Mouse (Mus musculus) R1 (cell line): ENCODE measurements around the gene Cxcr4.

Source experiments
- DNase-seq: peaks from one replicate; pipeline ENCODE4 v3.0.0-alpha.2; 2018; ENCODE audit warnings: low read depth, low spot score

Cxcr4 gene

GRCm38 (mm10) chr1:128592211-128592741 lies at the start of gene Cxcr4:
TSS of gene Cxcr4 (minus strand) at chr1:128592293.
- DNase-seq, result peak; percentile 87

GRCm38 (mm10) chr1:128639707-128640107 lies 47.6 kb upstream of the Cxcr4 start:
- no peak for DNase-seq

GRCm38 (mm10) chr1:128637230-128637740 lies 45.2 kb upstream of the Cxcr4 start:
- DNase-seq, result no peak

GRCm38 (mm10) chr1:128636258-128637229 lies 44.5 kb upstream of the Cxcr4 start:
- DNase-seq, result no peak

GRCm38 (mm10) chr1:128633711-128634379 lies 41.8 kb upstream of the Cxcr4 start:
- DNase-seq, result no peak

GRCm38 (mm10) chr1:128632522-128632921 lies 40.4 kb upstream of the Cxcr4 start:
- no peak for DNase-seq

GRCm38 (mm10) chr1:128626144-128626678 lies 34.1 kb upstream of the Cxcr4 start:
- DNase-seq, result no peak

- DNase-seq, result no peak
These were observed 31.4 kb upstream of the Cxcr4 start for GRCm38 (mm10) chr1:128623594-128623887.

- no peak for DNase-seq
These were observed 30.9 kb upstream of the Cxcr4 start for GRCm38 (mm10) chr1:128622867-128623593.

- no peak for DNase-seq
These were observed 25.7 kb upstream of the Cxcr4 start for GRCm38 (mm10) chr1:128617654-128618310.

- no peak for DNase-seq
These were observed 24.5 kb upstream of the Cxcr4 start for GRCm38 (mm10) chr1:128616586-128616985.

- DNase-seq, result no peak
These were observed 23.3 kb upstream of the Cxcr4 start for GRCm38 (mm10) chr1:128615459-128615806.

- no peak for DNase-seq
These were observed 22.8 kb upstream of the Cxcr4 start for GRCm38 (mm10) chr1:128614653-128615458.

GRCm38 (mm10) chr1:128608119-128608518 lies 16.0 kb upstream of the Cxcr4 start:
- no peak for DNase-seq

- no peak for DNase-seq
These were observed 15.3 kb upstream of the Cxcr4 start for GRCm38 (mm10) chr1:128607423-128607822.

GRCm38 (mm10) chr1:128605794-128606193 lies 13.7 kb upstream of the Cxcr4 start:
- DNase-seq, result no peak

- no peak for DNase-seq
These were observed 10.7 kb upstream of the Cxcr4 start for GRCm38 (mm10) chr1:128602688-128603385.

GRCm38 (mm10) chr1:128602018-128602687 lies 10.1 kb upstream of the Cxcr4 start:
- DNase-seq, result no peak

- no peak for DNase-seq
These were observed 9.2 kb upstream of the Cxcr4 start for GRCm38 (mm10) chr1:128601307-128601706.
